Mouse (Mus musculus): ENCODE measurements around the gene Sec14l1. TPM values are rescaled to one million over a fixed set of nuclear protein-coding genes. Genes with fewer than 3 reads are reported as not detected.

Gene Sec14l1
- polyA plus RNA-seq, 1 experiment from 2014 or later = 57.6 TPM

DNA sequence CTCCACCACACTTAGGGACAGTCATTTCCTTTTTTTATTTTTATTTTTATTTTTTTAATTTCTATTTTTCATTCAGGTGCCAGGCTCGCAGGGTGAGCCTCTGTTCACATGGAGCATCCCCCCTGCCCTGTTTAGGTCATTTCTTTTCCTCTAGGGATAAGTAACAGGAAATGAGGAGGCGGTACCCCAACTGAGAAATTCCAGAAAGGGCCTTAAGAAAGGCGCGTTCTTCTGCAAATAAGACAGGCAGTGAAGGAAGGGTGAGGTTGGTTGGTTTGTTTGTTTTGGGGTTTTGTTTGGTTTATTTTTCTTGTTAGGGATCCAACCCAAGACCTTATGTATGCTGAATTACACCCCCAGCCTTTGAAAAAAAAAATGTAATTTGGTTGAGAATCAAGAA lies 23.6 kb upstream of the Sec14l1 start:
- Histone ChIP-seq H3K4me1 (replicated peaks) (peaks cover 19% of the 10 kb centered on the region), H3K36me3 (no peaks in the 10 kb centered on the region), H3K27me3 (no peaks in the 10 kb centered on the region), H3K4me2 (peak overlapping the region; percentile 35), H3K27ac (replicated peaks) (no peak overlapping the region), H3K9ac (no peak overlapping the region), H3K9me3 (no peaks in the 10 kb centered on the region), H3K4me3 (no peak overlapping the region)
- WGBS = 41% methylated on average over 4 of the region's 4 CpGs
- no peak for ATAC-seq (ENCODE audit: low read depth)

DNA sequence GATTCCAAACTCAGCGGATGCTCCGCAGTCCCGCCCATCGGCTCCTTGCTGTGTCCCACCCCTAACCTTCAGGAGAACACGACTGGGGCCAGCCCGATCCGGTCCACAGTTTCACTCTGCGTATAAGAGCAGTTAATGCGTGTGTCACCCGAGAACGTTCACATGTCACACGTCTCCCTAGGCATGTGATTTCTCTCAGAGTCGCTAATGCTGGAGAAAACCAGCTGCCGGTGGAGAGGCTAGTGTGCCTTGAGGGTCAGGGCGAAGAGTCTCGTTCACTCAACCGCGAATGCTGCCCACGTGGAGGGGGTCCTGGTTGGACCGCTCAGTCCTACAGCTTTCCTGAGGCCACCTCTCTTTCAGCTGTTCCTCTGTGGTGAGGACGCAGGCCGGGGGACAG lies 23.1 kb upstream of the Sec14l1 start:
- no peaks in the 10 kb centered on the region for H3K27me3 ChIP-seq
- WGBS = 7% methylated on average over 22 of the region's 22 CpGs
- peak overlapping the region; percentile 44; the same call in 1 of the 2 replicates for H3K9ac ChIP-seq
- no peaks in the 10 kb centered on the region for H3K9me3 ChIP-seq
- H3K4me3 ChIP-seq = no peak overlapping the region
- 0 out of 2 replicates have a peak overlapping the region, but pooled peaks have one; percentile 19 for H3K27ac ChIP-seq (replicated peaks)
- no peaks in the 10 kb centered on the region for H3K36me3 ChIP-seq
- H3K4me2 ChIP-seq = peak overlapping the region; percentile 35
- ATAC-seq (ENCODE audit: low read depth) = no peak
- peaks cover 19% of the 10 kb centered on the region for H3K4me1 ChIP-seq (replicated peaks)

GRCm38 (mm10) chr11:117092711-117093110 lies 22.3 kb upstream of the Sec14l1 start:
- Histone ChIP-seq H3K27ac (replicated peaks) (no peak overlapping the region), H3K9me3 (no peaks in the 10 kb centered on the region), H3K27me3 (no peaks in the 10 kb centered on the region), H3K4me1 (replicated peaks) (peaks cover 19% of the 10 kb centered on the region), H3K4me2 (no peak overlapping the region), H3K9ac (no peak overlapping the region), H3K36me3 (no peaks in the 10 kb centered on the region), H3K4me3 (no peak overlapping the region)
- 15% methylated on average over 8 of the region's 8 CpGs for WGBS
- no peak for ATAC-seq (ENCODE audit: low read depth)

GRCm38 (mm10) chr11:117093900-117094552 lies 20.9 kb upstream of the Sec14l1 start:
- Histone ChIP-seq H3K4me3 (no peak overlapping the region), H3K36me3 (no peaks in the 10 kb centered on the region), H3K9ac (no peak overlapping the region), H3K9me3 (no peaks in the 10 kb centered on the region), H3K27me3 (no peaks in the 10 kb centered on the region), H3K27ac (replicated peaks) (no peak overlapping the region), H3K4me1 (replicated peaks) (peaks cover 19% of the 10 kb centered on the region), H3K4me2 (no peak overlapping the region)
- WGBS = 88% methylated on average over 5 of the region's 5 CpGs
- no peak for ATAC-seq (ENCODE audit: low read depth)

DNA sequence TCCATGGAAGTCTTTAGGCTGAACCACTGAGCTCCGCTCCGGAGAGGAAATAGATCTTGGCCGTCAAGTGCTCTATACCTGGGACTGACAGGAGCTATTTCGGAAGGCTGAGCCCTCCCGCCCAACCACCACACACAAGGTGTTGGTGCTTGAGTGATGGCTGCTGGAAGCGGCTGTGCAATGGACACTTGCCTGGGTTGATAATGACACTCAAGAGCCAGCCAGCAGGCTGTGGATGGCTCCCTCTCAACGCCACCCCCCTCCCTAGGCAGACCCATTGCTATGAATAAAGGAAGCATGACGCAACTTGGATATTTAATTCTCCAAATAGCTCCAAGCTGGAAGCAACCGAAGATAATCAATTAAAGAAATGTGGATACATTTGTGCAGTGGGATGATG lies 20.3 kb upstream of the Sec14l1 start:
- no peak for ATAC-seq (ENCODE audit: low read depth)
- Histone ChIP-seq H3K9ac (no peak overlapping the region), H3K4me3 (no peak overlapping the region), H3K36me3 (no peaks in the 10 kb centered on the region), H3K4me1 (replicated peaks) (peaks cover 19% of the 10 kb centered on the region), H3K27ac (replicated peaks) (no peak overlapping the region), H3K27me3 (no peaks in the 10 kb centered on the region), H3K4me2 (no peak overlapping the region), H3K9me3 (no peaks in the 10 kb centered on the region)
- 87% methylated on average over 9 of the region's 9 CpGs for WGBS

DNA sequence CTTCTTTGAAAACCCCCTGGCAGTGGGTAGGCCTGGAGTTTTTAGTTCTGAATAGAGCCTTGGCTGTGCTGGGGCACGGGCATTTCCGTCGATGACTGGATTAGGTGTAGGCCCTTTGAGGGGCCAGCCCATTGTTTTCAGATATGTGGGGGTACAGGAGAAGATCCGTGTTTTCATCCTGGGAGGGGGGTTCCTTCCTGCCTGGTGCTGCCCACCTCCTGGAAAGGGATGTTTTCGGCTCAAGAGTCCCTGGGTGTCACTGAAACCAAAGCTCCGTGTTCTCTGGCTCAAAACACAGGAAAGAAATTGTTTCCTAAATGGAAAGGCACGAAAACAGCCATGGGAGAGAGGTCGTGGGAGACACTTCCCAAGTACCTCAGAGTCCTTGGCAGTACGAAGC lies 17.9 kb upstream of the Sec14l1 start:
- ATAC-seq (ENCODE audit: low read depth) = no peak
- no peak overlapping the region for H3K4me3 ChIP-seq
- no peaks in the 10 kb centered on the region for H3K9me3 ChIP-seq
- no peak overlapping the region for H3K4me2 ChIP-seq
- no peaks in the 10 kb centered on the region for H3K36me3 ChIP-seq
- WGBS = 72% methylated on average over 9 of the region's 9 CpGs
- H3K27me3 ChIP-seq = no peaks in the 10 kb centered on the region
- H3K27ac ChIP-seq (replicated peaks) = no peak overlapping the region
- peaks cover 25% of the 10 kb centered on the region for H3K4me1 ChIP-seq (replicated peaks)
- H3K9ac ChIP-seq = no peak overlapping the region

DNA sequence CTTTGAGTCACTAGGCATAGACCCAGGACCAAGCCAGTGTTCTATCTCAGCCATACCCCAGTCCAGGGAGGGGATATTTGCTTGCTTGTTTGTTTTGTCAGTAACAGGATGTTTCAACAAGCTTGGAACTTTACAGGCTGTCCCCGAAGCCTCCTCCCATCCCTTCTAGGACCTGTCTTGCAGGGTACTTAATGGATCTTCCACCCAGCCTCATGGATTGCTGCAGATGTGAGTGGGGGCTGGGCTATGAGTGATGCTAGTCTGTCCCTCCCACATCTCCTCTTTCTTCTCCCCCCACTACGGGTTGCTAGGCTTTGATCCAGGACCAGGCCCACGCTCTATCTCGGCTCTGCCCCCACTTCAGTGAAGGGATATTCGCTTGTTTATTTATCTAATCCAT lies 16.8 kb upstream of the Sec14l1 start:
- Histone ChIP-seq H3K4me1 (replicated peaks) (peaks cover 15% of the 10 kb centered on the region; the same call in 1 of the 2 replicates), H3K9me3 (no peaks in the 10 kb centered on the region), H3K27me3 (no peaks in the 10 kb centered on the region), H3K36me3 (no peaks in the 10 kb centered on the region), H3K4me2 (no peak overlapping the region), H3K27ac (replicated peaks) (no peak overlapping the region), H3K4me3 (no peak overlapping the region), H3K9ac (no peak overlapping the region)
- no peak for ATAC-seq (ENCODE audit: low read depth)
- 63% methylated on average over 5 of the region's 5 CpGs for WGBS

GRCm38 (mm10) chr11:117098784-117099183 lies 16.2 kb upstream of the Sec14l1 start:
- H3K27me3 ChIP-seq = no peaks in the 10 kb centered on the region
- H3K9me3 ChIP-seq = no peaks in the 10 kb centered on the region
- no peak overlapping the region for H3K4me2 ChIP-seq
- H3K36me3 ChIP-seq = no peaks in the 10 kb centered on the region
- no peak overlapping the region for H3K9ac ChIP-seq
- peaks cover 15% of the 10 kb centered on the region; the same call in 1 of the 2 replicates for H3K4me1 ChIP-seq (replicated peaks)
- WGBS = 83% methylated on average over 3 of the region's 3 CpGs
- no peak overlapping the region for H3K4me3 ChIP-seq
- no peak for ATAC-seq (ENCODE audit: low read depth)
- H3K27ac ChIP-seq (replicated peaks) = no peak overlapping the region

DNA sequence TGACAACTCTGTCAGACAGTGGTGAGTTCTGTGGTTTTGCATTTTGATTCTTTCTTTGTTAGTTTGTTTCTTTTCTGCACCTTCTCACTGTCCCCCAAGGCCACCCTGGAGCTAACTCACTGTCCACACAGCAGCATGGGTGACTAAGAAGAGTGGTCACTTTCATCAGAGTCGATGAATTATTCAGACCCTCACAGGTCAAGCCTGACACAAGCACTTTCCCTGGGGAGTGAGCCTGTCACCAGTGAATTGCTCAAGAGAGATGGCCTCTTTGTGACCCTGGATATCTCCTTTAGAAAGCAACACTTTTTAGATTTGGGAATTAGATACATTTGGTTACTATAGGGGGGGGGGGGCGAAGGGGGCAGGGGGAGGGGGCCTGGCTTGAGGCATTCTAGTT lies 15.6 kb upstream of the Sec14l1 start:
- Histone ChIP-seq H3K9me3 (no peaks in the 10 kb centered on the region), H3K4me3 (no peak overlapping the region), H3K9ac (no peak overlapping the region), H3K36me3 (no peaks in the 10 kb centered on the region), H3K27ac (replicated peaks) (no peak overlapping the region), H3K4me1 (replicated peaks) (peaks cover 15% of the 10 kb centered on the region; the same call in 1 of the 2 replicates), H3K27me3 (no peaks in the 10 kb centered on the region), H3K4me2 (no peak overlapping the region)
- WGBS = 64% methylated on average over 2 of the region's 2 CpGs
- no peak for ATAC-seq (ENCODE audit: low read depth)

DNA sequence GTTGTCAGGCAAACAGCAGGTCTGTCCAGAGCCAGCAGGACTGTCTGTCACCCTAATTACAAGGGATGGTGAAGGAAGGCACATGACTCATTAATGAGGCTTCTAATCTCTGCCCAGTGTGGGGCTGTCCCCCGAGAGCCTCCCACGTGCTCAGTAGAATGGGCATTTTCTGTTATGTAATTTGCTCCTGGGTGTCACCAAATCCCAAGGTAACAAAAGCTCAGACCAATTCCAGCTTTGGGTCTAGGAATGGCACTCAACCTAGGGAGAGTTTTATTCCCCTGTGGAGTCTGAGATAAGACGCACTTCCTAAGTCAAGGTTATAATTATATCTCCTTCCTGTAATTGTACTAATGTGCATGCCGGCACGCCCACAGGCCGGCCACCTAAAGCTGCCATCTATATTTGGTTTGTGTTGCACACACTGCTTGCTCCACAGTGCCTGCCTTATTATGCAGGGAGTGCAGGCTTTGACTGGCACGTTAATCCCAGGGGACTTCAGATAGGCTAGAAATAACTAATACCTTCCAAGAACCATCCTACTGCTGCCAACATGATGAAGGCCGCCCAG lies 13.5 kb upstream of the Sec14l1 start:
- 70% methylated on average over 8 of the region's 8 CpGs for WGBS
- ATAC-seq (ENCODE audit: low read depth) = no peak; the same call in 1 of the 2 replicates
- H3K27me3 ChIP-seq = no peaks in the 10 kb centered on the region
- no peak overlapping the region for H3K9ac ChIP-seq
- H3K27ac ChIP-seq (replicated peaks) = peak overlapping the region; percentile 20; the same call in 1 of the 2 replicates
- no peaks in the 10 kb centered on the region for H3K9me3 ChIP-seq
- no peak overlapping the region for H3K4me2 ChIP-seq
- H3K36me3 ChIP-seq = no peaks in the 10 kb centered on the region
- H3K4me1 ChIP-seq (replicated peaks) = peaks cover 10% of the 10 kb centered on the region; the same call in 1 of the 2 replicates
- H3K4me3 ChIP-seq = no peak overlapping the region

GRCm38 (mm10) chr11:117101925-117102717 lies 12.8 kb upstream of the Sec14l1 start:
- H3K4me1 ChIP-seq (replicated peaks) = peaks cover 16% of the 10 kb centered on the region
- no peak overlapping the region for H3K9ac ChIP-seq
- no peaks in the 10 kb centered on the region for H3K9me3 ChIP-seq
- 82% methylated on average over 14 of the region's 14 CpGs for WGBS
- H3K27ac ChIP-seq (replicated peaks) = 0 out of 2 replicates have a peak overlapping the region, but pooled peaks have one; percentile 20
- ATAC-seq (ENCODE audit: low read depth) = no peak
- H3K4me2 ChIP-seq = no peak overlapping the region
- H3K4me3 ChIP-seq = no peak overlapping the region
- no peaks in the 10 kb centered on the region for H3K27me3 ChIP-seq
- no peaks in the 10 kb centered on the region for H3K36me3 ChIP-seq

GRCm38 (mm10) chr11:117103523-117103922 lies 11.4 kb upstream of the Sec14l1 start:
- Histone ChIP-seq H3K27ac (replicated peaks) (no peak overlapping the region), H3K27me3 (no peaks in the 10 kb centered on the region), H3K4me2 (no peak overlapping the region), H3K9me3 (no peaks in the 10 kb centered on the region), H3K4me1 (replicated peaks) (peaks cover 22% of the 10 kb centered on the region), H3K9ac (no peak overlapping the region), H3K4me3 (no peak overlapping the region), H3K36me3 (no peaks in the 10 kb centered on the region)
- ATAC-seq (ENCODE audit: low read depth) = no peak
- 84% methylated on average over 10 of the region's 10 CpGs for WGBS
